Mouse (Mus musculus): ENCODE measurements at regions not wholly inside any gene's neighbourhood (a gene's known extent, or its start where the extent isn't known, plus 50 kb on each side); places are given as distances from the start of the nearest gene placed in this dataset.

GRCm38 (mm10) chr5:73890942-73891341, 177.3 kb downstream of the Usp46 start:
- H3K36me3 ChIP-seq (ENCODE audit: control insufficient read depth, insufficient read depth, low read length) = no peaks in the 10 kb centered on the region
- no peak overlapping the region for H3K27ac ChIP-seq (ENCODE audit: low read depth, low read length)
- H3K4me2 ChIP-seq (replicated peaks; ENCODE audit: low read depth, low read length) = no peak overlapping the region
- H3K9ac ChIP-seq (ENCODE audit: low read depth, low read length) = no peak overlapping the region
- no peak overlapping the region for H3K4me3 ChIP-seq (ENCODE audit: low read depth, low read length)
- H3K27me3 ChIP-seq (ENCODE audit: control insufficient read depth, insufficient read depth, low read length) = no peaks in the 10 kb centered on the region
- WGBS = 88% methylated on average over 4 of the region's 4 CpGs
- ATAC-seq (ENCODE audit: low FRiP score) (no peak), DNase-seq (ENCODE audit: low spot score) (no peak)
- H3K4me1 ChIP-seq (replicated peaks; ENCODE audit: control insufficient read depth, insufficient read depth, low read length) = no peaks in the 10 kb centered on the region
- H3K9me3 ChIP-seq (ENCODE audit: control insufficient read depth, low read length) = no peaks in the 10 kb centered on the region

DNA sequence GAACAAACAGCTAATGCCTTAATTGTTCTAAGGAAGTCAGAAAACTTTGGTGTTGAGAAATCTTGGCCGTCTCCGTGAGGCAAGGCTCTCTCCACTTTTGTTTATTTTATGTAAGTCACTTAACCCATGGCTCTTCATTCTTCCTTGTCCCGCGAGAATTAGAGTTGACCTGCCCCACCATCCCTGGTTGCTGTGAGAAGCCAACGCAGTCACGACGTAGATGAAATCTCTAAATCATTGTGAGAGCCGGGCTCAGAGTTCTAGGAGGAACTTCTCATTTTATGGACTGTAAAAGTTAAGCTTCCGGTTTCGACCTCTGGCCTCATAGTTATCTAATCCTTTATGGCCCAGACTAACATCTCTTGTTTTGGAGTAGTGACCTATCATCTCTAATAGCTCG, 176.6 kb downstream of the Usp46 start:
- H3K4me3 ChIP-seq (ENCODE audit: low read depth, low read length) = no peak overlapping the region
- H3K36me3 ChIP-seq (ENCODE audit: control insufficient read depth, insufficient read depth, low read length) = no peaks in the 10 kb centered on the region
- ATAC-seq (ENCODE audit: low FRiP score) = no peak
- H3K27ac ChIP-seq (ENCODE audit: low read depth, low read length) = no peak overlapping the region
- 84% methylated on average over 11 of the region's 11 CpGs for WGBS
- DNase-seq (ENCODE audit: low spot score) = no peak
- no peak overlapping the region for H3K4me2 ChIP-seq (replicated peaks; ENCODE audit: low read depth, low read length)
- H3K9me3 ChIP-seq (ENCODE audit: control insufficient read depth, low read length) = no peaks in the 10 kb centered on the region
- H3K27me3 ChIP-seq (ENCODE audit: control insufficient read depth, insufficient read depth, low read length) = no peaks in the 10 kb centered on the region
- no peaks in the 10 kb centered on the region for H3K4me1 ChIP-seq (replicated peaks; ENCODE audit: control insufficient read depth, insufficient read depth, low read length)
- no peak overlapping the region for H3K9ac ChIP-seq (ENCODE audit: low read depth, low read length)

DNA sequence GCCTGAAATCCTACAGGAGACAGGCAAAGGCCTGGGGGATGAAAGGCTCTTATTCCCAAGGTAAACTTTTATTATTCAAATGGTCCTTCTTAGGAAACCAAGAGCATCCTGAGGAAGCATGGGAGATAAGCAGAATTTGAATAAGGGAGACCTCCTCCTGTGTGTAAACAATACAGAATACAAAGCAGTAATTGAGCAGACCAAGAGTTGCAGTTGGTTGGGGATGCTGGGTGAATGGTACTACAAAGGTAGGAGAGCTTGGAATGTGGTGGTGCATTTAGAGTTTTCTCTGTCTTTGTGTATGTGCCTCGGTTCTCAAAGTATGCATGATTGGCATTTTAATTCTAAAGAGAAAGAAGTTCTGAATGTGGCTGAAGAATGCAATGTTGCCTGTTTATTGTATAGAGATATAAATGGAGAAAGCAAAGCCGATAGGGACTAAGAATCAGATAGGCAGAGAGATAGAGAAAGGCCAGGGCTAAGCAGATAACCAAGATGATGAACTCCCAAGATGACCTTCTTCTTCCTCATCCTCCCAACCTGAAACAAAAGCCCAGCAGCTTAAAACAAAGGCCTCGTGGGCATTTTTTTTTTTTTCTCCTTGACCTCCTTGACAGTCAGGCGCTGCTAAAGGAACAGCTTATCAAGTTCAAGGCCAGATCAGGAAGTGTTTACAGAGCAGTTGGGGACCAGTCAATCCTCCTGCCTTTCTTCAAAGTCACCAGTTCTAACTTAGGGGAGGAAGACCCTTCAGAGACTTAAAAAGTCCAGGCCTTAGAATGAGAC, 175.6 kb downstream of the Usp46 start:
- no peak overlapping the region for H3K27ac ChIP-seq (ENCODE audit: low read depth, low read length)
- H3K4me3 ChIP-seq (ENCODE audit: low read depth, low read length) = no peak overlapping the region
- no peaks in the 10 kb centered on the region for H3K9me3 ChIP-seq (ENCODE audit: control insufficient read depth, low read length)
- H3K36me3 ChIP-seq (ENCODE audit: control insufficient read depth, insufficient read depth, low read length) = no peaks in the 10 kb centered on the region
- no peak for DNase-seq (ENCODE audit: low spot score)
- no peak overlapping the region for H3K4me2 ChIP-seq (replicated peaks; ENCODE audit: low read depth, low read length)
- WGBS = 55% methylated on average over 4 of the region's 4 CpGs
- ATAC-seq (ENCODE audit: low FRiP score) = no peak
- H3K27me3 ChIP-seq (ENCODE audit: control insufficient read depth, insufficient read depth, low read length) = no peaks in the 10 kb centered on the region
- H3K9ac ChIP-seq (ENCODE audit: low read depth, low read length) = no peak overlapping the region
- no peaks in the 10 kb centered on the region for H3K4me1 ChIP-seq (replicated peaks; ENCODE audit: control insufficient read depth, insufficient read depth, low read length)

GRCm38 (mm10) chr5:73895186-73895585, 173.0 kb downstream of the Usp46 start:
- Histone ChIP-seq H3K9me3 (ENCODE audit: control insufficient read depth, low read length) (no peaks in the 10 kb centered on the region), H3K4me3 (ENCODE audit: low read depth, low read length) (no peak overlapping the region), H3K27ac (ENCODE audit: low read depth, low read length) (no peak overlapping the region), H3K27me3 (ENCODE audit: control insufficient read depth, insufficient read depth, low read length) (no peaks in the 10 kb centered on the region), H3K9ac (ENCODE audit: low read depth, low read length) (no peak overlapping the region), H3K4me1 (replicated peaks; ENCODE audit: control insufficient read depth, insufficient read depth, low read length) (no peaks in the 10 kb centered on the region), H3K4me2 (replicated peaks; ENCODE audit: low read depth, low read length) (no peak overlapping the region), H3K36me3 (ENCODE audit: control insufficient read depth, insufficient read depth, low read length) (no peaks in the 10 kb centered on the region)
- WGBS = 95% methylated on average over 5 of the region's 5 CpGs
- DNase-seq (ENCODE audit: low spot score) = no peak
- no peak for ATAC-seq (ENCODE audit: low FRiP score)

GRCm38 (mm10) chr5:73896785-73897184, 171.4 kb downstream of the Usp46 start:
- Histone ChIP-seq H3K27me3 (ENCODE audit: control insufficient read depth, insufficient read depth, low read length) (no peaks in the 10 kb centered on the region), H3K9ac (ENCODE audit: low read depth, low read length) (no peak overlapping the region), H3K4me3 (ENCODE audit: low read depth, low read length) (no peak overlapping the region), H3K36me3 (ENCODE audit: control insufficient read depth, insufficient read depth, low read length) (no peaks in the 10 kb centered on the region), H3K9me3 (ENCODE audit: control insufficient read depth, low read length) (no peaks in the 10 kb centered on the region), H3K4me2 (replicated peaks; ENCODE audit: low read depth, low read length) (no peak overlapping the region), H3K4me1 (replicated peaks; ENCODE audit: control insufficient read depth, insufficient read depth, low read length) (no peaks in the 10 kb centered on the region), H3K27ac (ENCODE audit: low read depth, low read length) (no peak overlapping the region)
- 100% methylated on average over 1 of the region's 1 CpGs for WGBS
- no peak for DNase-seq (ENCODE audit: low spot score)
- ATAC-seq (ENCODE audit: low FRiP score) = no peak

- DNase-seq (ENCODE audit: low spot score) (no peak), ATAC-seq (ENCODE audit: low FRiP score) (no peak)
- Histone ChIP-seq H3K27me3 (ENCODE audit: control insufficient read depth, insufficient read depth, low read length) (no peaks in the 10 kb centered on the region), H3K36me3 (ENCODE audit: control insufficient read depth, insufficient read depth, low read length) (no peaks in the 10 kb centered on the region), H3K4me3 (ENCODE audit: low read depth, low read length) (no peak overlapping the region), H3K4me1 (replicated peaks; ENCODE audit: control insufficient read depth, insufficient read depth, low read length) (no peaks in the 10 kb centered on the region), H3K27ac (ENCODE audit: low read depth, low read length) (no peak overlapping the region), H3K9me3 (ENCODE audit: control insufficient read depth, low read length) (no peaks in the 10 kb centered on the region), H3K4me2 (replicated peaks; ENCODE audit: low read depth, low read length) (no peak overlapping the region), H3K9ac (ENCODE audit: low read depth, low read length) (no peak overlapping the region)
- WGBS = 89% methylated on average over 1 of the region's 1 CpGs
These were observed 166.6 kb downstream of the Usp46 start for GRCm38 (mm10) chr5:73901651-73902050.

DNA sequence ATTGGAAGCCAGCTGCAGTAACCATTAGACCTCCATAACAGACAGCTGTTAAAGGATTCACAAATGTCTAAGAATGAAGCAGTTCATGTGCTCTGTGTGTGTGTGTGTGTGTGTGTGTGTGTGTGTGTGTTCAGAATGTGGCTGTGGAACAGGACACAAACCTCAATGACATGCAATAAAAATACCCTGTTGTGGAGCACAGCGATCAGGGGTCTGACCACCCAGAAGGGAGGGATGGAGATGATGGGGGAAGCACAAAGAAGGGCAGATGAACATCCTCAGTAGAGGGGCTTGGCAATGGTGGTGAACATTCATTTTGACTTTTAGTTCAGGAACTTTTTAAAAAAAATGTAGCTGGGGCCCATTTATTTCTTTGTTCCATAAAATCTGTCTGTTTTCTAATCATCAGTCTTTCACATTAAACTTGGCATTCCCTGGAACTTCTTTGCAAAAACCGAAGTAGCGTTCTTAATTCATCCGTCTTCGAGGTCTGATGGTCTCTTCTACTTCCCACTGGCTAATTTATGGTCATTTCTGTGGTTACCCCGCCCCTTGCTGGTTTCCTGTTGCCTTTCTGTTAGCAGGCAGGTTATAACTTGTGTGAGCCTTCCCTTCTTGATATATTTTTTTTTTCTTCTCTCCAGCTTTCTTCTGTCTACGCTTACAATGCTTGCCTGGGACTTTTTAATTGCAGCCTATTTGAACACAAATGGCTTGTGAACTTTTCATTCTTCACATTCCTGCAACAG, 165.6 kb downstream of the Usp46 start:
- WGBS = 63% methylated on average over 7 of the region's 7 CpGs
- no peaks in the 10 kb centered on the region for H3K4me1 ChIP-seq (replicated peaks; ENCODE audit: control insufficient read depth, insufficient read depth, low read length)
- H3K27me3 ChIP-seq (ENCODE audit: control insufficient read depth, insufficient read depth, low read length) = no peaks in the 10 kb centered on the region
- H3K4me3 ChIP-seq (ENCODE audit: low read depth, low read length) = no peak overlapping the region
- no peak overlapping the region for H3K4me2 ChIP-seq (replicated peaks; ENCODE audit: low read depth, low read length)
- H3K9me3 ChIP-seq (ENCODE audit: control insufficient read depth, low read length) = no peaks in the 10 kb centered on the region
- no peak overlapping the region for H3K27ac ChIP-seq (ENCODE audit: low read depth, low read length)
- ATAC-seq (ENCODE audit: low FRiP score) = no peak
- H3K9ac ChIP-seq (ENCODE audit: low read depth, low read length) = no peak overlapping the region
- no peaks in the 10 kb centered on the region for H3K36me3 ChIP-seq (ENCODE audit: control insufficient read depth, insufficient read depth, low read length)
- no peak for DNase-seq (ENCODE audit: low spot score)

- no peak for ATAC-seq (ENCODE audit: low FRiP score)
- Histone ChIP-seq H3K9ac (ENCODE audit: low read depth, low read length) (no peak overlapping the region), H3K27me3 (ENCODE audit: control insufficient read depth, insufficient read depth, low read length) (no peaks in the 10 kb centered on the region), H3K27ac (ENCODE audit: low read depth, low read length) (no peak overlapping the region), H3K4me1 (replicated peaks; ENCODE audit: control insufficient read depth, insufficient read depth, low read length) (no peaks in the 10 kb centered on the region), H3K36me3 (ENCODE audit: control insufficient read depth, insufficient read depth, low read length) (no peaks in the 10 kb centered on the region), H3K4me3 (ENCODE audit: low read depth, low read length) (no peak overlapping the region), H3K9me3 (ENCODE audit: control insufficient read depth, low read length) (no peaks in the 10 kb centered on the region), H3K4me2 (replicated peaks; ENCODE audit: low read depth, low read length) (no peak overlapping the region)
- WGBS = 57% methylated on average over 8 of the region's 8 CpGs
- DNase-seq (ENCODE audit: low spot score) = no peak
These were observed 165.0 kb downstream of the Usp46 start for GRCm38 (mm10) chr5:73903219-73903570.

Measured in hindbrain, embryonic 11.5 days (tissue).